Mouse (Mus musculus): ENCODE measurements around the gene Gm17490. TPM values are rescaled to one million over a fixed set of nuclear protein-coding genes. Genes with fewer than 3 reads are reported as not detected.

Gm17490 gene
- polyA plus RNA-seq, 1 experiment from 2014 or later = not detected

GRCm38 (mm10) chr2:11642451-11642941 lies 16.4 kb upstream of the Gm17490 start, which contains the start of gene Il2ra:
Gene Il2ra (plus strand): TSS chr2:11642807.
- H3K4me1 ChIP-seq (ENCODE audit: control insufficient read depth, insufficient read depth, low read length) = no peaks in the 10 kb centered on the region
- no peak for ATAC-seq (ENCODE audit: low read depth)
- H3K27ac ChIP-seq (ENCODE audit: low read depth, low read length) = no peak within 1 kb of the TSS
- H3K9me3 ChIP-seq (ENCODE audit: control insufficient read depth, low read length) = no peaks in the 10 kb centered on the region
- no peaks in the 10 kb centered on the region for H3K36me3 ChIP-seq (ENCODE audit: control insufficient read depth, insufficient read depth, low read length)
- no peak within 1 kb of the TSS for H3K4me2 ChIP-seq (ENCODE audit: low read depth, low read length)
- WGBS = 93% methylated on average over 3 of the region's 3 CpGs
- H3K27me3 ChIP-seq (ENCODE audit: control insufficient read depth, insufficient read depth, low read length) = no peaks in the 10 kb centered on the region
- no peak within 1 kb of the TSS for H3K9ac ChIP-seq (replicated peaks; ENCODE audit: low read depth, low read length)
- no peak within 1 kb of the TSS for H3K4me3 ChIP-seq (ENCODE audit: low read depth, low read length)

DNA sequence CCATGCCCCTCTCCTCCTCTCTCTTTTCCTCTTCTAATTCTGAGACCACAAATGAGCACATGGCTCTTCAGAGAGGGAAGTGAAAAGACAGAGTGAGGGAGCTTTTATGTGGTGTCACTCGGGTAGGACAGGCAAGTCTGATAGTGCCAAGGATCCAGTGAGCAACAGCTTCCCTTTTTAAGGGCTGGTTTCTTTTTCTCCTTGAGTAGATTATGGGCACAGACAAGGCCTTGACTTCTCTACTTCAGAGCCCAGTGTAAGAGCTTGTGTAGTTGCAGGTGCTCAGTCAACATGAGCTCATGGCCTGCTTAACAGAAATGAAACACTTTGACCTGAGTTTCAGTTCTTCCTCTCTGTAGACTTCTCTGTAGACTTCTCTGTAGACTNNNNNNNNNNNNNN lies 11.1 kb upstream of the Gm17490 start:
- Histone ChIP-seq H3K4me2 (ENCODE audit: low read depth, low read length) (no peak overlapping the region), H3K27me3 (ENCODE audit: control insufficient read depth, insufficient read depth, low read length) (no peaks in the 10 kb centered on the region), H3K4me1 (ENCODE audit: control insufficient read depth, insufficient read depth, low read length) (no peaks in the 10 kb centered on the region), H3K4me3 (ENCODE audit: low read depth, low read length) (no peak overlapping the region), H3K36me3 (ENCODE audit: control insufficient read depth, insufficient read depth, low read length) (no peaks in the 10 kb centered on the region), H3K27ac (ENCODE audit: low read depth, low read length) (no peak overlapping the region), H3K9me3 (ENCODE audit: control insufficient read depth, low read length) (no peaks in the 10 kb centered on the region), H3K9ac (replicated peaks; ENCODE audit: low read depth, low read length) (no peak overlapping the region)
- no peak for ATAC-seq (ENCODE audit: low read depth)
- 88% methylated on average over 1 of the region's 1 CpGs for WGBS

GRCm38 (mm10) chr2:11636138-11636480 lies 10.0 kb upstream of the Gm17490 start:
- Histone ChIP-seq H3K9ac (replicated peaks; ENCODE audit: low read depth, low read length) (no peak overlapping the region), H3K4me1 (ENCODE audit: control insufficient read depth, insufficient read depth, low read length) (no peaks in the 10 kb centered on the region), H3K27me3 (ENCODE audit: control insufficient read depth, insufficient read depth, low read length) (no peaks in the 10 kb centered on the region), H3K4me3 (ENCODE audit: low read depth, low read length) (no peak overlapping the region), H3K9me3 (ENCODE audit: control insufficient read depth, low read length) (no peaks in the 10 kb centered on the region), H3K4me2 (ENCODE audit: low read depth, low read length) (no peak overlapping the region), H3K27ac (ENCODE audit: low read depth, low read length) (no peak overlapping the region), H3K36me3 (ENCODE audit: control insufficient read depth, insufficient read depth, low read length) (no peaks in the 10 kb centered on the region)
- no peak for ATAC-seq (ENCODE audit: low read depth)
- 85% methylated on average over 3 of the region's 3 CpGs for WGBS

DNA sequence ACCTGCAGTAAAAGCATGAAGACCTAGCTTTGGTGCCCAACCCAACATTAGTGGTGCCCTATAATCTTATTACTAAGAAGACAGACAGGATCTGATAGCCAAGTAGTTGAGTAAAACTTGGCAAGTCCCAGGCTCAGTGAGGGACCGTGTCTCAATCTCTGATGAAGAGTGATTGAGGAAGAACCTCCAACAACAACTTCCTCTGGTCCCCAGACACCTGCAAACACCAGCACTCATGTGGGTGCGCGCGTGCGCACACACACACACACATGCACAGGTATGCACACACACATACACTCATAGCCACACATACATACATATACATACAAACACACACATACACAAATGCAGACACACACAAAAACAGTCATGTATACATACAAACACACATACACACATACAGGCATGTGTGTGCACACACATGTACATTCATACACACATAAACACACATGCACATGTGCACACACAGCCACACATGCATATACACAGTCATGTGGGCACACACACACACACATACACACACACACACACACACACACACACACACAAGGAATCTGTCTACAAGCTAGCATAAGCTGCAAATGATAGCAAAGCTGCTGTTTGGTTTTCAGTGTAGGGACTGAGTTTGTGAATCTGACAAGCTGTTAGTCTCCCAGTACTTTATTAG lies 9.5 kb upstream of the Gm17490 start:
- ATAC-seq (ENCODE audit: low read depth) = no peak
- H3K36me3 ChIP-seq (ENCODE audit: control insufficient read depth, insufficient read depth, low read length) = no peaks in the 10 kb centered on the region
- 97% methylated on average over 5 of the region's 5 CpGs for WGBS

GRCm38 (mm10) chr2:11635035-11635434 lies 9.0 kb upstream of the Gm17490 start:
- ATAC-seq (ENCODE audit: low read depth) = no peak
- Histone ChIP-seq H3K9ac (replicated peaks; ENCODE audit: low read depth, low read length) (no peak overlapping the region), H3K27ac (ENCODE audit: low read depth, low read length) (no peak overlapping the region), H3K4me1 (ENCODE audit: control insufficient read depth, insufficient read depth, low read length) (no peaks in the 10 kb centered on the region), H3K27me3 (ENCODE audit: control insufficient read depth, insufficient read depth, low read length) (no peaks in the 10 kb centered on the region), H3K4me3 (ENCODE audit: low read depth, low read length) (no peak overlapping the region), H3K36me3 (ENCODE audit: control insufficient read depth, insufficient read depth, low read length) (no peaks in the 10 kb centered on the region), H3K9me3 (ENCODE audit: control insufficient read depth, low read length) (no peaks in the 10 kb centered on the region), H3K4me2 (ENCODE audit: low read depth, low read length) (no peak overlapping the region)
- WGBS = 89% methylated on average over 6 of the region's 6 CpGs

More for the DNA sequence above, 9.5 kb upstream of the Gm17490 start:
- Histone ChIP-seq H3K4me3 (ENCODE audit: low read depth, low read length) (no peak overlapping the region), H3K9ac (replicated peaks; ENCODE audit: low read depth, low read length) (no peak overlapping the region), H3K4me1 (ENCODE audit: control insufficient read depth, insufficient read depth, low read length) (no peaks in the 10 kb centered on the region), H3K27ac (ENCODE audit: low read depth, low read length) (no peak overlapping the region), H3K4me2 (ENCODE audit: low read depth, low read length) (no peak overlapping the region), H3K9me3 (ENCODE audit: control insufficient read depth, low read length) (no peaks in the 10 kb centered on the region), H3K27me3 (ENCODE audit: control insufficient read depth, insufficient read depth, low read length) (no peaks in the 10 kb centered on the region)

DNA sequence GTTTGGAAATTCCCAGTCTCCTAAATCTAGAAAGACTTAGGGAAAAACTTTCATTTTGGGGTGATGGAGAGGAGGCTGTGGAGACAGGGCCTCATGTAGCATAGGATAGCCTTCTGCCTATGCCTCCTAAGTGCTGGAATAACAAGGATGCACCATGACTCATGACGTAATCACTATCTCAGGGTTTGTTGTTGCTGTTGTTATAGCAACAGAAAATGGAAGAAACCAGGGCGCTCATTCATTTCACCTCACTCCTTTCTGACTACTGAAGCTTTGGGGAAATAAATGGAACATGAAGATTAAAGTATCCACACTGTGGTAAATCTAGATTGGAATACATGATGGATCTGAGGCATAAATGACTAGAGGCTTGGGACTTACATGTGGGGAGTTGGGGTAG lies 2.3 kb downstream of the Gm17490 start:
- no peaks in the 10 kb centered on the region for H3K27me3 ChIP-seq (ENCODE audit: control insufficient read depth, insufficient read depth, low read length)
- no peaks in the 10 kb centered on the region for H3K4me1 ChIP-seq (ENCODE audit: control insufficient read depth, insufficient read depth, low read length)
- no peak overlapping the region for H3K9ac ChIP-seq (replicated peaks; ENCODE audit: low read depth, low read length)
- no peak overlapping the region for H3K4me3 ChIP-seq (ENCODE audit: low read depth, low read length)
- no peaks in the 10 kb centered on the region for H3K9me3 ChIP-seq (ENCODE audit: control insufficient read depth, low read length)
- H3K4me2 ChIP-seq (ENCODE audit: low read depth, low read length) = no peak overlapping the region
- H3K36me3 ChIP-seq (ENCODE audit: control insufficient read depth, insufficient read depth, low read length) = no peaks in the 10 kb centered on the region
- no peak overlapping the region for H3K27ac ChIP-seq (ENCODE audit: low read depth, low read length)
- 90% methylated on average over 2 of the region's 2 CpGs for WGBS
- no peak for ATAC-seq (ENCODE audit: low read depth)

GRCm38 (mm10) chr2:11623173-11623572 lies 2.9 kb downstream of the Gm17490 start:
- Histone ChIP-seq H3K4me3 (ENCODE audit: low read depth, low read length) (no peak overlapping the region), H3K36me3 (ENCODE audit: control insufficient read depth, insufficient read depth, low read length) (no peaks in the 10 kb centered on the region), H3K4me2 (ENCODE audit: low read depth, low read length) (no peak overlapping the region), H3K4me1 (ENCODE audit: control insufficient read depth, insufficient read depth, low read length) (no peaks in the 10 kb centered on the region), H3K27ac (ENCODE audit: low read depth, low read length) (no peak overlapping the region), H3K27me3 (ENCODE audit: control insufficient read depth, insufficient read depth, low read length) (no peaks in the 10 kb centered on the region), H3K9me3 (ENCODE audit: control insufficient read depth, low read length) (no peaks in the 10 kb centered on the region), H3K9ac (replicated peaks; ENCODE audit: low read depth, low read length) (no peak overlapping the region)
- WGBS = 87% methylated on average over 8 of the region's 8 CpGs
- ATAC-seq (ENCODE audit: low read depth) = no peak

DNA sequence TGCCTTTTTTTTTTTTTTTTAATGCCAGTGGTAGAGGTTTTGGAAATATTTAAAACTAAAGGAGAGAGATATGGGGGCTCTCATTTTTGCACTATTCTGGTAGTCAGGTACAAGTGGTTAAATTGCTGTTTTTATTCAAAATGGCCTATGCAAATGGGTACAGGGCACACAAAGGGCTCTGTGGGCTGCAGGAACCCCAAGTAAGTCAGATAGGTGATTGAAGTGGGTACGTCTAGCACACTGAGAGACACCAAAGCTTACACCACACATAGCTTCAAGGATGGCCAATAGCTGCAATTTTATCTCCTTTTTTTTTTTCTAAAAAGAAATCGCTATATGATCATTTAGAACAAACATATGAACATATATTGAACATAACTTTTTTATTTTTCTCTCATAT lies 6.5 kb downstream of the Gm17490 start:
- H3K9me3 ChIP-seq (ENCODE audit: control insufficient read depth, low read length) = no peaks in the 10 kb centered on the region
- no peaks in the 10 kb centered on the region for H3K36me3 ChIP-seq (ENCODE audit: control insufficient read depth, insufficient read depth, low read length)
- H3K4me1 ChIP-seq (ENCODE audit: control insufficient read depth, insufficient read depth, low read length) = no peaks in the 10 kb centered on the region
- H3K9ac ChIP-seq (replicated peaks; ENCODE audit: low read depth, low read length) = no peak overlapping the region
- 74% methylated on average over 2 of the region's 2 CpGs for WGBS
- no peaks in the 10 kb centered on the region for H3K27me3 ChIP-seq (ENCODE audit: control insufficient read depth, insufficient read depth, low read length)
- no peak overlapping the region for H3K4me3 ChIP-seq (ENCODE audit: low read depth, low read length)
- H3K27ac ChIP-seq (ENCODE audit: low read depth, low read length) = no peak overlapping the region
- ATAC-seq (ENCODE audit: low read depth) = no peak
- no peak overlapping the region for H3K4me2 ChIP-seq (ENCODE audit: low read depth, low read length)

- no peaks in the 10 kb centered on the region for H3K9me3 ChIP-seq (ENCODE audit: control insufficient read depth, low read length)
Measured at GRCm38 (mm10) chr2:11616846-11617245, 9.2 kb downstream of the Gm17490 start.

More at GRCm38 (mm10) chr2:11616846-11617245, 9.2 kb downstream of the Gm17490 start:
- no peaks in the 10 kb centered on the region for H3K27me3 ChIP-seq (ENCODE audit: control insufficient read depth, insufficient read depth, low read length)
- H3K36me3 ChIP-seq (ENCODE audit: control insufficient read depth, insufficient read depth, low read length) = no peaks in the 10 kb centered on the region
- 93% methylated on average over 9 of the region's 9 CpGs for WGBS
- H3K4me2 ChIP-seq (ENCODE audit: low read depth, low read length) = no peak overlapping the region
- no peak overlapping the region for H3K27ac ChIP-seq (ENCODE audit: low read depth, low read length)
- no peak overlapping the region for H3K9ac ChIP-seq (replicated peaks; ENCODE audit: low read depth, low read length)
- no peak for ATAC-seq (ENCODE audit: low read depth)
- no peak overlapping the region for H3K4me3 ChIP-seq (ENCODE audit: low read depth, low read length)
- no peaks in the 10 kb centered on the region for H3K4me1 ChIP-seq (ENCODE audit: control insufficient read depth, insufficient read depth, low read length)

All from neural tube, embryonic 14.5 days (tissue).